ENCODE assay signal across 17 mouse cellular contexts in the genomic region with DNA sequence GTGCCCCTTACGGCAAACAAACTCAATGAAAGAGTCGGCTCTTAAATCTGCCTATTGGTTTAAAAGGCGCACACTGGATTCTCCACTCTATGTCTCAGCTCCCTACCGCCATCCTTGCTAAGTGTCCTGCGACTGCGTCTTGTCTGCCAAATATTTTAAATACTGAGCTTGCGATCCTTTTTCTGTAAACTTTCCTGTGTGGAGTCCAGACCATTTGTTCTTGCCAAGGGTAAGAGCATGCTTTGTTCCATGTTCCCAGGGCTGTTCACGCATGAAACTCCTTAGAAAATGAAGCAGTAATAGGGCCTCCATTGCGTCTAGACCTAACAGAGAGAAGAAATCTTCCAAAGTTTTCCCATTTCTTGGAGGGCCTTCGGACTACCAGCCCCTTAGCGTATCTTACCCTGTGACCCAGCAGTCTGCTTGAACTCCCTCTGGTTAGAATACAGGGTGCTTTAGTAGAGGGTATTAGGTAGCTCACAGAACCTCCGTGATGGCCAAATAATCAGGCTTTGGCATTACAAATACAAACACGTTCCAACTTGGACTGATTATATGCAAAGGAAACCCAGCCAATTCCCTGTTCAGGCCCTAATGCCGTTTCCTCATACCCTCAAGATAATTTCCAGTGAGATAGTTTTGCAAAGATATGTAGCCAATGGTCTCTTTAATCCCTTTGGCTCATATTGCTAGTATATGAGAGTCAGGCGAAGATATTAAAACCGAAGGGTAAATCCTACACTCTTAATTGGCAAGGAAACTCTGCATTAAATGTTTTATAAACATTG. TPM values are rescaled to one million over a fixed set of nuclear protein-coding genes. Genes with fewer than 3 reads are reported as not detected.
DNase-seq lines count a peak whose midpoint lies in the region; ATAC-seq and TF ChIP-seq lines count a peak whose summit lies in the region.
"Had no signal": no experiment of that assay in that cellular context is flagged by ENCODE, and none has a peak within 500 bp of the region (broad histone marks: within the 10 kb centered on the region; RNA-seq: fewer than 3 reads in every experiment).

No protein-coding gene starts in this region.

- H3K4me3 ChIP-seq in forebrain, embryonic 13.5 days: no peak overlapping the region
- H3K4me3 ChIP-seq in forebrain, embryonic 10.5 days: no peak overlapping the region
- no peak overlapping the region for H3K4me3 ChIP-seq in limb, embryonic 12.5 days (replicated peaks)
- H3K4me3 ChIP-seq in limb, embryonic 10.5 days: no peak overlapping the region
- H3K4me3 ChIP-seq in left cerebral cortex, adult 2 months: no peak overlapping the region

- intact Hi-C loops in left cerebral cortex, adult 2 months (cut with DNase I): no loop called here

- no peak for DNase-seq in forebrain, embryonic 10.5 days (ENCODE audit: extremely low spot score, low spot score)
- no peak for DNase-seq in limb, embryonic 10.5 days (ENCODE audit: low spot score)
- DNase-seq in cerebellum, postnatal 10 days: peak; percentile 77 to 84
- DNase-seq in skeletal muscle tissue, adult 2 months (ENCODE audit: low read depth, low spot score): peak; percentile 14
- no peak for DNase-seq in left cerebral cortex, adult 2 months (ENCODE audit: extremely low spot score in 1 of 2, low spot score in 2 of 2)
- DNase-seq in retina, postnatal 1 day: no peak
- DNase-seq: adrenal gland, adult 8-10 months; B cell, adult 2 months; kidney, adult 2 months; spleen, adult 18-20 months; thymus, postnatal 36 days had no signal

- TF ChIP-seq CTCF in left cerebral cortex, adult 2 months (IDR thresholded peaks at IDR 0.05): no peak

- H3K36me3 ChIP-seq in forebrain, embryonic 13.5 days (ENCODE audit: poor library complexity, severe bottlenecking): no peaks in the 10 kb centered on the region
- H3K36me3 ChIP-seq in forebrain, embryonic 10.5 days (replicated peaks): no peaks in the 10 kb centered on the region
- no peaks in the 10 kb centered on the region for H3K36me3 ChIP-seq in limb, embryonic 12.5 days
- H3K36me3 ChIP-seq in limb, embryonic 10.5 days: no peaks in the 10 kb centered on the region

- no peaks in the 10 kb centered on the region for H3K27me3 ChIP-seq in forebrain, embryonic 13.5 days
- H3K27me3 ChIP-seq in forebrain, embryonic 10.5 days (ENCODE audit: poor library complexity, severe bottlenecking): no peaks in the 10 kb centered on the region
- H3K27me3 ChIP-seq in limb, embryonic 12.5 days: no peaks in the 10 kb centered on the region
- H3K27me3 ChIP-seq in limb, embryonic 10.5 days (ENCODE audit: low read depth, poor library complexity, severe bottlenecking): no peaks in the 10 kb centered on the region

- ATAC-seq in forebrain, embryonic 13.5 days: peak; percentile 80
- ATAC-seq in limb, embryonic 12.5 days (ENCODE audit: insufficient number of reproducible peaks, insufficient read depth, low FRiP score, low TSS enrichment, low read depth): no peak

- no peaks in the 10 kb centered on the region for H3K4me1 ChIP-seq in forebrain, embryonic 13.5 days
- H3K4me1 ChIP-seq in forebrain, embryonic 10.5 days: no peaks in the 10 kb centered on the region
- peaks cover 27% of the 10 kb centered on the region for H3K4me1 ChIP-seq in limb, embryonic 12.5 days (replicated peaks)
- H3K4me1 ChIP-seq in limb, embryonic 10.5 days: peaks cover 13% of the 10 kb centered on the region

- no peaks in the 10 kb centered on the region for H3K9me3 ChIP-seq in forebrain, embryonic 13.5 days (replicated peaks)
- no peaks in the 10 kb centered on the region for H3K9me3 ChIP-seq in forebrain, embryonic 10.5 days
- no peaks in the 10 kb centered on the region for H3K9me3 ChIP-seq in limb, embryonic 12.5 days
- no peaks in the 10 kb centered on the region for H3K9me3 ChIP-seq in limb, embryonic 10.5 days (replicated peaks)

- H3K4me2 ChIP-seq in forebrain, embryonic 13.5 days: no peak overlapping the region
- no peak overlapping the region for H3K4me2 ChIP-seq in limb, embryonic 12.5 days

- WGBS in forebrain, embryonic 13.5 days: 80% methylated on average over 16 of the region's 16 CpGs
- 94% methylated on average over 16 of the region's 16 CpGs for WGBS in forebrain, embryonic 10.5 days
- WGBS in limb, embryonic 12.5 days: 85% methylated on average over 16 of the region's 16 CpGs
- WGBS in limb, embryonic 10.5 days: 93% methylated on average over 16 of the region's 16 CpGs

- no peak overlapping the region for H3K9ac ChIP-seq in forebrain, embryonic 13.5 days
- no peak overlapping the region for H3K9ac ChIP-seq in limb, embryonic 12.5 days (replicated peaks)
- H3K9ac ChIP-seq: liver, embryonic 14.5 days had no signal

- H3K27ac ChIP-seq in forebrain, embryonic 13.5 days: peak overlapping the region; percentile 51
- H3K27ac ChIP-seq in forebrain, embryonic 10.5 days: no peak overlapping the region
- H3K27ac ChIP-seq in limb, embryonic 12.5 days: peak overlapping the region; percentile 62; the same call in 1 of the 2 replicates
- H3K27ac ChIP-seq in limb, embryonic 10.5 days: no peak overlapping the region
- no peak overlapping the region for H3K27ac ChIP-seq in left cerebral cortex, adult 2 months
- H3K27ac ChIP-seq: liver, embryonic 14.5 days had no signal

RNA-seq across cellular contexts. Expression of a gene that starts 39.3 kb away (rescaled TPM):
- not detected in 2 replicates for polyA plus RNA-seq in forebrain, embryonic 13.5 days (2015; fragmentation: Nextera tagmentation; extraction: Ambion mirVana)
- not detected in 2 replicates for polyA plus RNA-seq in forebrain, embryonic 10.5 days (2016; fragmentation: Nextera tagmentation; extraction: Ambion mirVana)
- polyA plus RNA-seq in limb, embryonic 12.5 days (2016; fragmentation: Nextera tagmentation; extraction: Ambion mirVana): not detected in 2 replicates
- polyA plus RNA-seq in limb, embryonic 10.5 days (2016; fragmentation: Nextera tagmentation; extraction: Ambion mirVana): not detected in 2 replicates
- total RNA-seq in left cerebral cortex, adult 2 months (2021): not detected
- total RNA-seq: adrenal gland, adult 8-10 months; common myeloid progenitor, adult 5-6 weeks; heart, postnatal 10 days; layer of hippocampus, postnatal 14 days had no signal
- polyA plus RNA-seq: kidney, adult 2 months; liver, embryonic 14.5 days had no signal

Comparison
In these comparisons a context has a peak if more than half of its experiments do, and no peak if none do; other contexts are left out.
1. H3K27ac ChIP-seq: peak in forebrain, embryonic 13.5 days (single experiment) and limb, embryonic 12.5 days (single experiment); none in forebrain, embryonic 10.5 days (single experiment), limb, embryonic 10.5 days (single experiment) and left cerebral cortex, adult 2 months (single experiment).
2. DNase-seq: peak in cerebellum, postnatal 10 days (2 of 2) and skeletal muscle tissue, adult 2 months (single experiment); none in forebrain, embryonic 10.5 days (single experiment), limb, embryonic 10.5 days (single experiment), left cerebral cortex, adult 2 months (0 of 2) and retina, postnatal 1 day (single experiment).